Mouse (Mus musculus) lung, postnatal 0 days (tissue): ENCODE measurements around the gene H1f0.

Source experiments
- CTCF ChIP-seq: IDR thresholded peaks from 2 replicates; pipeline ENCODE4 v1.5.1; 2016; ENCODE audit warnings: antibody characterized with exemption, mild to moderate bottlenecking
- EP300 ChIP-seq: IDR thresholded peaks from 2 replicates; pipeline ENCODE4 v1.6.1; 2016; ENCODE audit warnings: antibody characterized with exemption, mild to moderate bottlenecking, control low read depth

- TF ChIP-seq EP300 (no peak), CTCF (no peak)
These were observed 32.3 kb upstream of the H1f0 start for GRCm38 (mm10) chr15:78995916-78996315.
